Mouse (Mus musculus) liver, adult 2 months (tissue): Measurements from ENCODE around the gene Fam81b. TPM values are rescaled to one million over a fixed set of nuclear protein-coding genes. Genes with fewer than 3 reads are reported as not detected.

Source experiments
- DNase-seq: peaks from one replicate; pipeline ENCODE4 v3.0.0-alpha.2; 2011; ENCODE audit warnings: low read depth, low spot score; ENCODE audit errors: extremely low read depth
- H3K27ac ChIP-seq: fragments of 200-500 bp; replicated peaks from 2 replicates; pipeline ENCODE4 v1.5.1; 2012; ENCODE audit warnings: low read depth, mild to moderate bottlenecking, control low read depth, inconsistent platforms, low read length; ENCODE audit not compliant: insufficient read depth
- H3K27me3 ChIP-seq: fragments of 200-500 bp; 2 replicates; pipeline ENCODE4 v1.6.1; 2012; ENCODE audit warnings: mild to moderate bottlenecking, moderate library complexity, low read length, inconsistent platforms; ENCODE audit not compliant: control insufficient read depth, insufficient read depth
- H3K36me3 ChIP-seq: fragments of 200-500 bp; 2 replicates; pipeline ENCODE4 v1.6.1; 2012; ENCODE audit warnings: low read length, inconsistent platforms; ENCODE audit not compliant: control insufficient read depth, insufficient read depth
- H3K4me1 ChIP-seq: fragments of 200-500 bp; 2 replicates; pipeline ENCODE4 v1.6.1; 2011; ENCODE audit warnings: low read length; ENCODE audit not compliant: control insufficient read depth, insufficient read depth
- H3K4me3 ChIP-seq: fragments of 200-500 bp; 2 replicates; pipeline ENCODE4 v1.5.1; 2011; ENCODE audit warnings: low read depth, mild to moderate bottlenecking, control low read depth, low read length, moderate library complexity; ENCODE audit not compliant: insufficient read depth
- H3K79me2 ChIP-seq: fragments of 200-500 bp; 2 replicates; pipeline ENCODE4 v1.6.1; 2012; ENCODE audit warnings: inconsistent platforms, mild to moderate bottlenecking, low read length, moderate library complexity; ENCODE audit not compliant: control insufficient read depth, insufficient read depth
- H3K9ac ChIP-seq: fragments of 200-500 bp; 2 replicates; pipeline ENCODE4 v1.6.1; 2012; ENCODE audit warnings: low read depth, mild to moderate bottlenecking, control low read depth, inconsistent platforms, low read length
- CTCF ChIP-seq: fragments of 200-500 bp; IDR thresholded peaks from 2 replicates; pipeline ENCODE4 v1.5.1; 2011; ENCODE audit warnings: low read depth, low read length, control low read depth
- POLR2A ChIP-seq: fragments of 200-500 bp; IDR thresholded peaks from 2 replicates; pipeline ENCODE4 v1.6.1; 2011; ENCODE audit warnings: low read length, control low read depth; ENCODE audit not compliant: insufficient read depth; ENCODE audit errors: extremely low read depth
- WGBS: fragments of 180-500 bp; shearing (Covaris S2); methylation state at CpG from one replicate; pipeline ENCODE4 v1.1.7; 2018; 5-methylcytosine and 5-hydroxymethylcytosine counted together
- polyA plus RNA-seq: library from polyadenylated mRNA; depleted of rRNA; stranded (reverse); fragments of >200 nt; gene quantifications from 2 replicates; pipeline ENCODE4 v1.2.3, GENCODE M21; 2012
- total RNA-seq: library from RNA; depleted of rRNA; stranded (reverse); fragments of >200 nt; gene quantifications from 2 replicates; pipeline ENCODE4 v1.2.3, GENCODE M21; 2014

Fam81b gene
- total and polyA plus RNA-seq, 2 experiments = not detected

- 79% methylated on average over 3 of the region's 3 CpGs for WGBS
- DNase-seq = no peak
- no peaks in the 10 kb centered on the region for H3K79me2 ChIP-seq
- H3K36me3 ChIP-seq = peaks cover 45% of the 10 kb centered on the region
- H3K9ac ChIP-seq = no peak overlapping the region
- H3K27ac ChIP-seq = no peak overlapping the region
- no peak overlapping the region for H3K4me3 ChIP-seq
- no peaks in the 10 kb centered on the region for H3K27me3 ChIP-seq
- TF ChIP-seq CTCF = no peak
- TF ChIP-seq POLR2A = no peak
- H3K4me1 ChIP-seq = no peaks in the 10 kb centered on the region
Observed at GRCm38 (mm10) chr13:76189190-76189589, 115.7 kb downstream of the Fam81b start.

- Histone ChIP-seq H3K9ac (no peak overlapping the region), H3K27me3 (no peaks in the 10 kb centered on the region), H3K27ac (no peak overlapping the region), H3K36me3 (peaks cover 48% of the 10 kb centered on the region), H3K4me1 (no peaks in the 10 kb centered on the region), H3K4me3 (no peak overlapping the region), H3K79me2 (no peaks in the 10 kb centered on the region)
- no peak for TF ChIP-seq POLR2A
- TF ChIP-seq CTCF = no peak
- DNase-seq = no peak
- 95% methylated on average over 5 of the region's 5 CpGs for WGBS
Observed at GRCm38 (mm10) chr13:76187651-76188050, 117.2 kb downstream of the Fam81b start.

GRCm38 (mm10) chr13:76178700-76179099 lies 126.2 kb downstream of the Fam81b start:
- Histone ChIP-seq H3K27me3 (no peaks in the 10 kb centered on the region), H3K4me3 (no peak overlapping the region), H3K9ac (no peak overlapping the region), H3K27ac (no peak overlapping the region), H3K4me1 (no peaks in the 10 kb centered on the region), H3K79me2 (no peaks in the 10 kb centered on the region), H3K36me3 (peaks cover 29% of the 10 kb centered on the region)
- 95% methylated on average over 5 of the region's 5 CpGs for WGBS
- TF ChIP-seq CTCF (no peak), POLR2A (no peak)
- no peak for DNase-seq

- no peak for DNase-seq
- no peak overlapping the region for H3K4me3 ChIP-seq
Observed at GRCm38 (mm10) chr13:76174297-76174696, 130.6 kb downstream of the Fam81b start.

GRCm38 (mm10) chr13:76160587-76160986 lies 144.3 kb downstream of the Fam81b start:
- Histone ChIP-seq H3K27ac (no peak overlapping the region), H3K4me1 (no peaks in the 10 kb centered on the region), H3K9ac (no peak overlapping the region), H3K4me3 (no peak overlapping the region), H3K36me3 (peaks cover 31% of the 10 kb centered on the region), H3K79me2 (no peaks in the 10 kb centered on the region), H3K27me3 (no peaks in the 10 kb centered on the region)
- TF ChIP-seq POLR2A (no peak), CTCF (no peak)
- no peak for DNase-seq
- WGBS = 94% methylated on average over 2 of the region's 2 CpGs

More at GRCm38 (mm10) chr13:76174297-76174696, 130.6 kb downstream of the Fam81b start:
- Histone ChIP-seq H3K79me2 (no peaks in the 10 kb centered on the region), H3K27ac (no peak overlapping the region), H3K36me3 (peaks cover 21% of the 10 kb centered on the region), H3K27me3 (no peaks in the 10 kb centered on the region), H3K9ac (no peak overlapping the region), H3K4me1 (no peaks in the 10 kb centered on the region)
- no peak for TF ChIP-seq POLR2A
- no peak for TF ChIP-seq CTCF

GRCm38 (mm10) chr13:76157508-76157907 lies 147.4 kb downstream of the Fam81b start:
- H3K36me3 ChIP-seq = peaks cover 46% of the 10 kb centered on the region
- no peak overlapping the region for H3K9ac ChIP-seq
- H3K27ac ChIP-seq = no peak overlapping the region
- H3K79me2 ChIP-seq = no peaks in the 10 kb centered on the region
- H3K4me1 ChIP-seq = no peaks in the 10 kb centered on the region
- no peaks in the 10 kb centered on the region for H3K27me3 ChIP-seq
- DNase-seq = no peak
- no peak for TF ChIP-seq POLR2A
- TF ChIP-seq CTCF = no peak
- H3K4me3 ChIP-seq = no peak overlapping the region
- WGBS = 94% methylated on average over 1 of the region's 1 CpGs
